Mouse (Mus musculus): ENCODE data around the gene Uvrag. TPM values are rescaled to one million over a fixed set of nuclear protein-coding genes. Genes with fewer than 3 reads are reported as not detected.
A peak's percentile ranks its signal among the peaks of the same experiment; 100 is the strongest.

Gene Uvrag
- total RNA-seq, 4 experiments from 2014 or later, result 6.0 to 13.1 (median 11.5) TPM

DNA sequence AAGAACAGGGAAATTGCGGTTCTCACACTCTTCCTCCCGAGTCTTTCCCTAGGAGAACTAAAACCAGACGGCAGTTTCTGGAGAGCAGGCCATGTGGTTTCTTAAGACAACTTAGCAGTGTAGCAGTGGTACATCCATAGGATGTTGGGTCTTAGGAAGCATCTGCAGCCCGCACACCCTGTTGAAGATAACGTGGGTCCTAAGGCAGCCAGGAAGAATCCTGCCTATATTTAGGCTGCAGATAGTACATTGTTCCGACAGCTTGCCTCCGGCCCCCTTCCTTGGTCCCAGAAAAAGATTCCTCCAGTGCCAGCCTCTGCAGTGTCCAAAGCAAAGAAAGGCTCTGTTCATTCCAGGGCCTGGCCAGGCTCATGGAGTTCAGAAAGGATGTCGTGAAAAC is 25.2 kb upstream of the Uvrag start:
- no peak for DNase-seq (ENCODE audit: low spot score in 2 of 2)

- no peak for DNase-seq (ENCODE audit: low spot score in 2 of 2)
These were observed 24.0 kb upstream of the Uvrag start for GRCm38 (mm10) chr7:99164873-99165410.

DNA sequence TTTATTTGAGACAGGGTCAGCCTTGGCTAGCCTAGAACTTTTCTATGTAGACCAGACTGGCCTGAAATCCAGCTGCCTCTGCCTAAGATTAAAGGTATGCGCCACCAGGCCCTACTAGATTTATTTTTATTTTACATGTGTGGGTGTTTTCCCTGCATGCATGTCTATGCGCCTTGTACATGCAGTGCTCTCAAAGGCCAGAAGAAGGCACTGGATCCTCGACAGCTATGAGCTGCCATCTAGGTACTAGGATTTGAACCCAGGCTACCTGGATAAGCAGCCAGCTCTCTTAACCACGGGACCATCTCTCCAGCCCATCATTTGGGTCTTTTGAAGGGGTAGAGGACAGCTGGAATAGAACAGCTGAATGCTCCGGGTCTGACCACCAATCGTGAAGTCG is 21.5 kb upstream of the Uvrag start:
- DNase-seq (ENCODE audit: low spot score in 2 of 2), result no peak

DNA sequence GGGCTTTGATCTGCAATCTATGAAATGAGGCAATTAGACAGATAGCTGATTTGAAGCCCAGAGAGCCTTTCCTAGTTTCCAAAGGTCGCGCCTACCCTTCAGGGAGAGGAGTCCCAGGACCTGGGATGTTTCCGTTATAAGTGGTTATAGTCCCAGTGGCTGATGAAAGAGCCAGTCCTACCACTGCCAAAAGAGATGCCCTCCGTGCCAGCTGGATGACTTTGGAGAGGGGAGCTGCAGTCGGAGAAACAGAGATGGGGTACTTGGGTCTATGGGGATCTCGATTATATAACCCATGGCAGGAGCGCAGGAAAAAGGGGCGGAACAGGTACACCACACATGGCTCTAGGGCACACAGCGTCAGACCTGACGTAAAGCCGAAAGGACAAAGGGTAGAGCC is 21.0 kb upstream of the Uvrag start:
- no peak for DNase-seq (ENCODE audit: low spot score in 2 of 2)

DNA sequence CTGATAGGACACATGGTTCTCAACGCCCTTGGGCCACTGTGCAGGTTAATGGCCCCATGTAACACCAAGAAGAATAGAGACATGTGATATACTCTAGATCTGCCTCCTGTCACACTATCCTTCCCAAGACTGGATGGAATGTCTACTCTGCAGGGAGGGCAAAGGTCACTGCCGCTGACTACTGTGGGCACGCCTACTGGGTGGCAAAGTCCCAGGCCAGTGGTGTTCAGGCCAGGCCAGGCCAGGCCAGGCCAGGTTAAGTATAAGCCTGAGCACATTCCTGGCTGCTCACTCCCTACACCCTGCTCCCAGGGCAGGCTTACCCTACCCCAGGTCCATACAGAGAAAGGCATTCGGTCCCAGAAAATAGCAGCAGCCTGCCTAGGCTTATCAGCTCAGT is 20.6 kb upstream of the Uvrag start:
- DNase-seq (ENCODE audit: low spot score in 2 of 2), result peak in 1 of 2 experiments; percentile 55

DNA sequence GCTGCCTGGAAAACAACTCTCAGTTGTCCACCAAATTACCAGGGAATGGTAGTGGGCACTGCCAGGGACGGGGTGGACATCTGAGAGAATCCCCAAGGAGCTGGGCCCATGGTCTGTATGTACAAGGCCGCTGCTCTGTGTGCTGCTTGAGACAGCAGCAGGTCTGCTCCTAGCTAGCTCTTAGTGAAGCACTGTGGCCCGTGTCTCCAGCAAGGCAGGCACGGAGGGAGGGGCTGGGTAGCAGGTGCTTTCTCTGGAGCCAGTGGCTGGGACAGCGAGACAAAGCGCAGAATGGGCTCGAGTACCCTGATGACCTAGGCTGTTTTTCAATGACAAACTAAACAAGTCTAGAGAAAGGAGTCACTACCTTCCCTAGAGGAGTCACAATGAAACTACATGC is 20.1 kb upstream of the Uvrag start:
- DNase-seq (ENCODE audit: low spot score in 2 of 2), result no peak

DNA sequence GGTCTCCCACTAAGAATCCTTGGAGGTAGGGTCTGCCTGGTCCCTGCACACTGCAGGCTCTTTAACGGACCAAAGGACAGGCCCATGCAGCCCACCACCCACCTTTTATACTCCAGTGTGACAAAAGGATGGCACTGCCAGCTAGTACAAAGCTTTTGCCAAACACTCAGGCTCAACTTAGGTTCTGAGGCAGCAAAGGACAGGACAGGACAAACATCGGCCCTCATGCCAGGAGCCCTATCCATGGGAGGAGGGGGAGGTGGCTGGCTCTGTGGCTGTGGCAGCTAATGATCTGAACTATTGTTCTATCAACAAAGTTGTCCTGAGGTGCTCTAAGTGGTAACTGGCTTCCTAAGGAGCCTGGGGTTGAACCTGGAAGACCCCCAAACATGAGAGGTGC is 18.5 kb upstream of the Uvrag start:
- DNase-seq (ENCODE audit: low spot score in 2 of 2), result no peak

DNA sequence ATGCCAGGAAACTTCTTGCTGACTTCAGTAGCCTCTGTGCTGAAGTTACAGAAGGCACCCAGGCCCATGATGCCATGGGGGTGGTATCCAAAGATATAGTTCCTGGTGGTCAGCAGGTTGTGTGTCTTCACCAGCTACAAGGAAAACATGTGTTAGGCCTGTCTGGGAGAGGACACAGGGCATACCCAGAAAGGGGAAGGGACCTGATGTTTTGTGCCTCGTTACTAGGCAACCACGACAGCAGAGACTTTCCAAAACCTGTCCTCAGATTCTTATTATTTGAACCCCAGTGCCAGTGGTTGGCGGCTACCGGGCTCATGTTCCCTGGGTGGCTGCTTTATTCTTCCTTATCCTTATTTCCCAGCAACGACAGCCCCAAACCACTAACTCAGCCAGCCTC is 18.0 kb upstream of the Uvrag start:
- no peak for DNase-seq (ENCODE audit: low spot score in 2 of 2)

DNA sequence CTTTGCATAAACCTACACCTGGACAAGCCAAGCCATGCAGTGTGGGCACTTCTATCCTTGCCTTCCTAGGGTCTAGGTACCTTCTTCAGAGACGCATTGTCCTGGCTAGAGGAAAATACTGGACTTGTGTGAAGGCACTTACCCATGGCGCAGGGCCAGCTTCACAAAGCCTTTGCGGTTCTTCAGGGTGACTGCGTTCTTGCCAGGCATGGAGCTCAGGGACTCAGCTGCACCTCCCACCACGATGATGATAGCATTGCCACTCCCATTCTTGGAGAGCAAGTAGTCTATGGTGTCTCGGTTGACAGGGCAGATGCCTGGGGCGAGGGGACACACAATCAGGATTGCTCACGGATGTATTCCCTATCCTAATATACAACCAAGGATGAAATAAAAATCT is 17.1 kb upstream of the Uvrag start:
- no peak for DNase-seq (ENCODE audit: low spot score in 2 of 2)

- DNase-seq (ENCODE audit: low spot score in 2 of 2), result no peak
These were observed 15.8 kb upstream of the Uvrag start for GRCm38 (mm10) chr7:99156737-99157136.

GRCm38 (mm10) chr7:99155311-99156289 is 14.7 kb upstream of the Uvrag start:
- no peak for DNase-seq (ENCODE audit: low spot score in 2 of 2)

- no peak for DNase-seq (ENCODE audit: low spot score in 2 of 2)
These were observed 13.8 kb upstream of the Uvrag start for GRCm38 (mm10) chr7:99154648-99155151.

DNA sequence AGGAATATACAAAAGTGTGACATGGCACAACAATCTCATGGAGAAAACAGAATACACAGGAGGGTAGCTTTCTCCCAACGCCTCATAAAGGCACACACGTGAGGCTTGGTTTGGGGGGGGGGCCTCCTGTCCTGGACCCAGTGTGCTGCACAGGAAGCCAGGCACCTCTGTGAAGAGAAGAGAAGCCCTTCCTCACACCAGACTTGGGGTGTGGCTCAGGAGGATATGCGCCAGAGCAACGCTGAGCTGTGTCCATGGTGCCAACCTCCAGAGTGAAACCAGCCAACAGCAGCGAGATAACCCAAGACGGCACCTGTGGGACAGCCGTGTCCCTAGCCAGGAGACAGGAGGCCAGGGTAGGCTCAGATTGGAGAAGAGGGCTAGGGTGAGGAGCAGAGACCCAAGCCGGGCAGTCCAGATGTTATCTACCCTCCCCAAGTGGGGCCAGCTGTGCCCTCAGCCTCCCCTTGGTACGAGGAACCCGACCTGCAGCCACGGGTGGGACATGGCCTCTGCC is 12.8 kb upstream of the Uvrag start:
- no peak for DNase-seq (ENCODE audit: low spot score in 2 of 2)

DNA sequence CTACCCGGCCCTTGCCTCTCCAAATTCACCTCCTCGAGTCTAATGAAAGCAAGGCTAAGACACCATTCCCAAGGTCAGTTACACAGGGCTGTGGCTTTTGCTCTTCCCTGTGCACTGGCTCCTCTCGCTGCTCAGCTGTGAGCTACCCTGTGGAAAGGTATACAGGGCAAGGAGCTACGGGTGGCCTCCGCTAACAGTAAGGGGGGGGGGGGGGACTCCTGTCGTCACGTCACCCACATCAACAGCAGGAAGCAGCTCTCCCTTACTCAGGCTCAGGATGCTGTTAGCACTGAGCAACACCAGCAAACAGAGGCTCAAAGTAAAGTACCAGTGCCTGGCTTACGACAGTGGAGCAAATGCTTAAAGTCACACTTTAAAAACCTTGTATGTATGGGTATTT is 11.8 kb upstream of the Uvrag start:
- DNase-seq (ENCODE audit: low spot score in 2 of 2), result no peak

DNA sequence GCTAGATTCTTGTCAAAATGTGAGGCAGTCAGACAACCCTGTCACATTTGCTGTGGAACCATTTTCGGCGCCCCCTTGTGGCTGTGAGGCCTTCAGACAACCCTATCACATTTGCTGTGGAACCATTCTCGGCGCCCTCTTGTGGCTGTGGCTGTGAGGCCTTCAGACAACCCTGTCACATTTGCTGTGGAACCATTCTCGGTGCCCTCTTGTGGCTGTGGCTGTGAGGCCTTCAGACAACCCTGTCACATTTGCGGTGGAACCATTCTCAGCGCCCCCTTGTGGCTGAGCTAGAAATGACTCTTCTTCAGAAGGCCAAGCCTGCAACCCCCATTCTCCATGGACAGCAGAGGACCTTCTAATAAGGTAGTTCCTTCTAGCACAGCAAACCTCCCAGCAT is 10.4 kb upstream of the Uvrag start:
- DNase-seq (ENCODE audit: low spot score in 2 of 2), result peak; percentile 93 to 94

GRCm38 (mm10) chr7:99149017-99149416 is 8.1 kb upstream of the Uvrag start:
- no peak for DNase-seq (ENCODE audit: low spot score in 2 of 2)

- no peak for DNase-seq (ENCODE audit: low spot score in 2 of 2)
These were observed 6.6 kb upstream of the Uvrag start for GRCm38 (mm10) chr7:99147494-99147893.

DNA sequence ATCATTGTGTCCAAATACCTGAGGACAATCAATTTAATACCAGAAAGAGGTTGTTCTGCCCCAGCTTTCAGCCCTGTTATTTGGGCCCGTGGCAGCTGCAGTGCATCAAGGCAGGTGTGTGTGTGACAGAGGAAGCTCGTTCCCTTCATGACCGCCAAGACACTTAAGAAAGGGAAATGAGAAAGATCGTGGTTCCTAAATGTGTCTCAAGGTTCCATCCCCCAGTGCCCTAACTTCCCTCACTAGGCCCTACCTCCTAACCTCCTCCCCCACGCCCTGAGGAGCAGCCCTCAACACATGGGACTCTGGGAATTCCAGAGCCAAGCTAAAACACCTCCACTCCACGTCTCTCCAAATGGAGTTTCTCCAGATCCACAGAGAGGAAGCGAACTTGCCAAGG is 6.0 kb upstream of the Uvrag start:
- no peak for DNase-seq (ENCODE audit: low spot score in 2 of 2)

DNA sequence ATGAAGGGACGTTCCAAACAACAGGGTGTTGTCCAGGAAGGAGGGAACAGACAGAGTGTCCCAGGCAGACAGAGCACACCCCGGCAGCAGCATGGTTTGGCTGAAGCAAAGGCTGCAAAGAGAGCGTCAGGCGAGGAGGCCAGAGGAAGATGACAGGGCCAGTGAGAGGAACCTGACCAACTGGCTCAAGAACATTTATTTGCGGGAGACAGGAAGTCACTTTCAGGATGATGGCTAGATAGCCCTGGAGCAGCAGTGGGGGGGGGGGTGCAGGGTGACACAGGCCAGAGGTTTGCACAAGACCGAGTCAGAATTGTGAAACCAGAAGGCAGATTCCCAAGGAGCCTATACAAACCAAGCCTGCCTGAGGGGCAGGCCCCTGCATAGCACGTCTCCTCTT is 5.1 kb upstream of the Uvrag start:
- no peak for DNase-seq (ENCODE audit: low spot score in 2 of 2)

DNA sequence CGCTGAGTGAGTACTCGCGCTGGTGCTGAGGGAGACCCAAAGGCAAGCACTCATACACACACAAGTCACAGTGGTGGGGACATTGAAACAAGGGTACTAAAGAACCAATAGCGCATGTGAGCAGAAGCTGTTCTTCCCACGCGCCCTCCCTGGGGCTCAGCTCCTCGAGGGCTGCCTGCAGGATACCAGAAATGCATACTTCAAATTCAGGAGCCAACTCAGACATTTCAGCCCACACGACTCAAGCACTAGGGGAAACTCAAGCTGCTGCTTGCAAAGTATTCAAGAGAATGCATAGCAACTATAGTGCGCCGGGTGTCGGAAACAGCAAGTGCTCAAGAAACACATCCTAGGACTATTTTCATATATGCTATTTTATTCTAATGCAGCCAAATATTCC is 3.7 kb upstream of the Uvrag start:
- DNase-seq (ENCODE audit: low spot score in 2 of 2), result no peak

GRCm38 (mm10) chr7:99143244-99143643 is 2.3 kb upstream of the Uvrag start:
- no peak for DNase-seq (ENCODE audit: low spot score in 2 of 2)

DNA sequence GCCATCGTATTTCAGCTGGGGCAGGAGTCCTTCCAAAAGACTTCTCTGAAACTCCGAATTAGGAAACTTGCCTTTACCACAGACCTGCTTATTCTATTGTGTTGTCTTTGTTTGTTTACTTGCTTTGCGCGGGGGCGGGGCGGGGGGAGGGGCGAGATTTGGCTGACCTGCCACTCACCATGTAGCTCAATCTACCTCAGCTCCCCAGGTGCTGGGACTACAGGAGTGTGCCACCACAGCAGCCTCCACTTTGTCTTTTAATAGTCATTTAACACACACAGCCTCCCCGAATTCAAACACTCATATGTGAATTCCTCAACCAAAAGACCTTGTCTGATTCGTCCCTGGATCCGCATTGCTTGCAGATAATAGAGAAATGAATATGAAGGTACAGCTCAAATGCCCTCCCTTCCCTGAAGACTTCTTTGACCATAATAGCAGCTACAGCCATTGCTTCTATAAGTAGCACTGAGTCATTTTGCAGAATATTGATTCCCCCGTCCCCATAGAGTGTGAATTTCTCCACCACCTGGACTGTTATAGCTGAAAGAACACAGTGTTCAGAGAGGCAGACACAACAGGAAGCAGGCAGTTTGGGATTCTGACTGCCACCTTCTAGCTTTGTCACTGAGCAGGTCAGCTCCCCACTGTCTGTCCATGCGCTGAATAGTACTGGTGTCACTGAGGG is 1.1 kb upstream of the Uvrag start:
- no peak for DNase-seq (ENCODE audit: low spot score in 2 of 2)
